ENCODE assay signal across 8 mouse cellular contexts in genomic region chr9:76567281-76567655, GRCm38 (mm10). TPM values are rescaled to one million over a fixed set of nuclear protein-coding genes. Genes with fewer than 3 reads are reported as not detected.
DNase-seq lines count a peak whose midpoint lies in the region; ATAC-seq lines count a peak whose summit lies in the region.

No protein-coding gene starts in this region.

- no peaks in the 10 kb centered on the region for H3K36me3 ChIP-seq in kidney, embryonic 15.5 days
- H3K36me3 ChIP-seq in embryonic facial prominence, embryonic 11.5 days (replicated peaks; ENCODE audit: control insufficient read depth, insufficient read depth, low read depth, low read length): no peaks in the 10 kb centered on the region
- no peaks in the 10 kb centered on the region for H3K36me3 ChIP-seq in hindbrain, embryonic 15.5 days
- no peaks in the 10 kb centered on the region for H3K36me3 ChIP-seq in midbrain, embryonic 14.5 days (ENCODE audit: control insufficient read depth, insufficient read depth, low read length)

- H3K27me3 ChIP-seq in kidney, embryonic 15.5 days: no peaks in the 10 kb centered on the region
- H3K27me3 ChIP-seq in embryonic facial prominence, embryonic 11.5 days (ENCODE audit: control insufficient read depth, insufficient read depth, low read length): no peaks in the 10 kb centered on the region
- 0 out of 2 replicates have a peak, but pooled peaks cover 2% of the 10 kb centered on the region for H3K27me3 ChIP-seq in hindbrain, embryonic 15.5 days
- H3K27me3 ChIP-seq in midbrain, embryonic 14.5 days (ENCODE audit: control insufficient read depth, insufficient read depth, low read length): 0 out of 2 replicates have a peak, but pooled peaks cover 4% of the 10 kb centered on the region

- intact Hi-C loops in gastrocnemius, postnatal 14 days (cut with DNase I; ENCODE audit: low total_unique reads): no loop called here

- no peak for DNase-seq in kidney, postnatal 36 days
- no peak for DNase-seq in embryonic facial prominence, embryonic 11.5 days (ENCODE audit: low spot score)
- DNase-seq in midbrain, embryonic 14.5 days: peak; percentile 14
- no peak for DNase-seq in adrenal gland, postnatal 14 days
- no peak for DNase-seq in gastrocnemius, adult 18-20 months (ENCODE audit: low spot score)
- no peak for DNase-seq in gastrocnemius, postnatal 14 days

- H3K4me1 ChIP-seq in kidney, embryonic 15.5 days: peaks cover 8% of the 10 kb centered on the region
- no peaks in the 10 kb centered on the region; the same call in 1 of the 2 replicates for H3K4me1 ChIP-seq in embryonic facial prominence, embryonic 11.5 days (ENCODE audit: control insufficient read depth, insufficient read depth, low read length)
- peaks cover 17% of the 10 kb centered on the region for H3K4me1 ChIP-seq in hindbrain, embryonic 15.5 days (replicated peaks)
- H3K4me1 ChIP-seq in midbrain, embryonic 14.5 days (ENCODE audit: control insufficient read depth, insufficient read depth, low read length): peaks cover 4% of the 10 kb centered on the region; the same call in 1 of the 2 replicates

- peak overlapping the region; percentile 93 for H3K4me2 ChIP-seq in kidney, embryonic 15.5 days
- peak overlapping the region; percentile 98 for H3K4me2 ChIP-seq in embryonic facial prominence, embryonic 11.5 days (ENCODE audit: low read depth, low read length)
- H3K4me2 ChIP-seq in hindbrain, embryonic 15.5 days: peak overlapping the region; percentile 92
- H3K4me2 ChIP-seq in midbrain, embryonic 14.5 days (ENCODE audit: low read length): peak overlapping the region; percentile 96

- peak overlapping the region; percentile 62 for H3K4me3 ChIP-seq in kidney, embryonic 15.5 days (replicated peaks)
- H3K4me3 ChIP-seq in embryonic facial prominence, embryonic 11.5 days (ENCODE audit: low read depth, low read length): peak overlapping the region; percentile 53
- peak overlapping the region; percentile 52 for H3K4me3 ChIP-seq in hindbrain, embryonic 15.5 days
- peak overlapping the region; percentile 47 for H3K4me3 ChIP-seq in midbrain, embryonic 14.5 days (replicated peaks; ENCODE audit: low read depth, low read length)

- peak overlapping the region; percentile 7; the same call in 1 of the 2 replicates for H3K27ac ChIP-seq in kidney, embryonic 15.5 days
- H3K27ac ChIP-seq in embryonic facial prominence, embryonic 11.5 days (replicated peaks; ENCODE audit: low read depth, low read length): no peak overlapping the region
- H3K27ac ChIP-seq in hindbrain, embryonic 15.5 days (replicated peaks): no peak overlapping the region
- no peak overlapping the region for H3K27ac ChIP-seq in midbrain, embryonic 14.5 days (replicated peaks; ENCODE audit: low read depth, low read length)

- no peaks in the 10 kb centered on the region for H3K9me3 ChIP-seq in kidney, embryonic 15.5 days (replicated peaks)
- no peaks in the 10 kb centered on the region for H3K9me3 ChIP-seq in embryonic facial prominence, embryonic 11.5 days (replicated peaks; ENCODE audit: control insufficient read depth, low read length)
- H3K9me3 ChIP-seq in hindbrain, embryonic 15.5 days: no peaks in the 10 kb centered on the region
- no peaks in the 10 kb centered on the region for H3K9me3 ChIP-seq in midbrain, embryonic 14.5 days (ENCODE audit: control insufficient read depth, low read length)

- WGBS in kidney, embryonic 15.5 days: 7% methylated on average over 12 of the region's 13 CpGs
- WGBS in embryonic facial prominence, embryonic 11.5 days: 4% methylated on average over 11 of the region's 13 CpGs
- WGBS in hindbrain, embryonic 15.5 days: 2% methylated on average over 12 of the region's 13 CpGs
- 4% methylated on average over 13 of the region's 13 CpGs for WGBS in midbrain, embryonic 14.5 days

- ATAC-seq in kidney, embryonic 15.5 days (replicated peaks; ENCODE audit: low FRiP score): peak; percentile 57
- peak; percentile 54; the same call in 1 of the 2 replicates for ATAC-seq in embryonic facial prominence, embryonic 11.5 days (replicated peaks; ENCODE audit: insufficient number of reproducible peaks, low FRiP score, low TSS enrichment, low read depth)
- ATAC-seq in hindbrain, embryonic 15.5 days (ENCODE audit: low FRiP score, low read depth): no peak
- no peak; the same call in 1 of the 2 replicates for ATAC-seq in midbrain, embryonic 14.5 days (ENCODE audit: low FRiP score, low TSS enrichment)

- peak overlapping the region; percentile 35 for H3K9ac ChIP-seq in kidney, embryonic 15.5 days
- peak overlapping the region; percentile 61 for H3K9ac ChIP-seq in embryonic facial prominence, embryonic 11.5 days (replicated peaks; ENCODE audit: low read length)
- H3K9ac ChIP-seq in hindbrain, embryonic 15.5 days: peak overlapping the region; percentile 45; the same call in 1 of the 2 replicates
- H3K9ac ChIP-seq in midbrain, embryonic 14.5 days (replicated peaks; ENCODE audit: low read length): peak overlapping the region; percentile 50

RNA-seq across cellular contexts. Expression of gene Fam83b, which starts 0.4 kb away (rescaled TPM):
- 1.2 and 1.3 TPM in 2 replicates for polyA plus RNA-seq in kidney, embryonic 15.5 days (2015; fragmentation: Nextera tagmentation; extraction: Ambion mirVana)
- polyA plus RNA-seq in embryonic facial prominence, embryonic 11.5 days (2014; fragmentation: Nextera tagmentation; extraction: Ambion mirVana): 1.2 and 1.7 TPM in 2 replicates
- polyA plus RNA-seq in hindbrain, embryonic 15.5 days (2015; fragmentation: Nextera tagmentation; extraction: Ambion mirVana): 0.08 and 0.10 TPM in 2 replicates
- not detected in 2 replicates for polyA plus RNA-seq in midbrain, embryonic 14.5 days (2014; fragmentation: Nextera tagmentation; extraction: Ambion mirVana)
- 0.19 and 0.30 TPM in 2 replicates for total RNA-seq in adrenal gland, postnatal 14 days (2021)
- total RNA-seq in gastrocnemius, adult 18-20 months (2021): not detected
- total RNA-seq in gastrocnemius, postnatal 14 days (2021): not detected

Comparison
In these comparisons a context has a peak if more than half of its experiments do, and no peak if none do; other contexts are left out.
1. ATAC-seq: peak in kidney, embryonic 15.5 days (single experiment) and embryonic facial prominence, embryonic 11.5 days (single experiment); none in hindbrain, embryonic 15.5 days (single experiment) and midbrain, embryonic 14.5 days (single experiment).
2. Peak in every context shown above with its lines, with median percentiles within 50 percentile points of each other: H3K4me2 ChIP-seq, H3K4me3 ChIP-seq and H3K9ac ChIP-seq.